Mouse (Mus musculus) regulatory T cell (primary cell): Measurements from ENCODE around the gene Ptprq.

Experiments used
- in situ Hi-C: fragments of 300-600 bp; cut with MboI, MseI; formaldehyde crosslinking; loops from one replicate; pipeline ENCODE4 v1.15.1; 2025; ENCODE audit warnings: high pct_unique_total_duplicates

Ptprq gene

GRCm38 (mm10) chr10:107719806-107720205 is at the start of gene Ptprq:
Gene Ptprq (minus strand): TSS chr10:107720051.
- in situ Hi-C loops = no loop called here

DNA sequence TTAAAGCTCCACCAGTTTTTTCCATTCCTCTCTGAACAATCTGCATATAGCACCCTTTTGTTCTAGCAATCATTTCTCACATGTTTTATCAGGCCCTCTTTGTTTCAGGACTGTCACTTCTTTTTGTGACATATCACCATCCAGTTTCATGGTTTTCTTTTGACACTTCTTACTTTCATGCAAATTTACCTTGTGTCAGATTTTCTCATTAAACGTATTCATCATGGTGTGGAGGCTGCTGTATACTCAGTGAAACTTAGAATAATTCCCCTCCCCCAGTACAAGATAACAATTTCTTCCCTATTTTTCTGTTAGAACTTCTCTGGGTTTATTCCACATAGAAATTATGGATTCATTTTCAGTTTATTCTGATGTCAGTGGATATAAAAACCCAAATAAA is 39.8 kb upstream of the Ptprq start:
- in situ Hi-C loops = no loop called here

DNA sequence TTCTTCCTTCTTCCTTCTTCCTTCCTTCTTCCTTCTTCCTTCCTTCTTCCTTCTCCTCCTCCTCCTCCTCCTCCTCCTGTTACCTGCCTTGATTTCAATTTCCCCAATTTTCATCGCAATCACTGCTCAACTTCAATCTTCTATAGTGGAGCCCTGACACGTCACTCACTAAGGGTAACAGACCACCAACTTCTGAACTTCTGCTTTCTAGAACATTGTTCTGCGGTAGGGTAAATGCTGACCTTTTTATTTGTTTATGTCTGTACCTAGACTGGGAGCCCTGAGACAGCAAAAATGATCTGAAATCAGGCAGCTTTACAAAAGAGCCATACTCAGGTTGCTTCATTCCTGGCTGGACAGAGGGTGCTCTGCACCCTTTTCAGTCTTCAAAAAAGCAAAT is 33.6 kb upstream of the Ptprq start:
- in situ Hi-C loops = no loop called here

DNA sequence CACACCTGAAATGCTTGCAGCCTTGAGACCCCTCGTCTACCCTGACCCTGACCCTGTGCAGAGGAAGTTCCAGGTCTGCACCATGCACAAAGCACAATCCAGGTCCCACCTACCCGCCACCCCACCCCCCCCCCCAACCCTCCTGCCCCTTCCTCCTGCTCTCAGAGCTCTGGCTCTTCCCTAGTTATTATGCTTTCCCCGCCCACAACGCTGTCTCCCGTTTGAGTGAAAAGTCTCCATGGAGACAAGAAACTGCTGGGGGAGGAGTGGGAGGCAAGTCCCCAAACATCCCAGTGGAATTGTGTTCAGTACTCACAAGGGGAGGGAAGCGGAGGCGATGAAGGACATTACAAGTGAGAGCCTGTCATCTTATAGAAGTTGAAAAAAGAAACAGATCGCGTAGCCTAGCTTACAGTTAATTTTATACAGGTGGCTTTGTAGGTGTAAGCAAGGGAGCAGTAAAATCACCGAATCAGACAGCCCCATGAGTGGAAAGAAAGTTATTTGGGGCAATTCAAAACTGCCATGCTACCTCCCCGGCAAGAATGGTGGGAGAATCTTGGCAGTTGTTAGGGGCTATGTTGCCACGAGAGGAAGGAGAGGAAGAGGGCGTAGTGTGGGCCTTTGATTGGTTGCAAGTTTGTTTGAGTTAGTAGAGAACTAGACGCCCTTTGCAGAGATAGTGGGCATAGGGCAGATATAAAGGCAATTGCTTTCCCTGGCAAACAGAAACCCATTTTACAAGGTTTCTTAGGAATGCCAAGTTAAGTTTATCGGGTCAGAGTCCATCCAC is 32.7 kb upstream of the Ptprq start:
- in situ Hi-C loops = no loop called here

DNA sequence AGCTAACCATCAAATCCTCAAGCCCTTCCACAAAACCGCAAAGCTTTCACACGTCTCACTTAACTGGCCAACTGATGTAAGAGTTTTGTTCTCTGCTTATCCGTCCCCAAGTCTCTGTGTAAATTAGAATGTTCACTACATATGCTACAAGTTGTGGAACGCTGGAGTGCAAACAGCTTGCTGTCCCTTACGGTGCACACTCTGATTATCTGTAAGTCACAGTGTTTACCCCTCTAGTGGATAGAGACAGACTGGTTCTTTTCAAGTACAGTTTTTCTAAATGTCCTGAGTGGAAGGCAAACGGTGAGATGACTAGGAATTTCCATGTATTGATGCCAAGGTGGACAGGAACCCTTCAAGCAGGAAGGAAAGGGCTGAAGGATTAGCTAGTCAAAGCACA is 32.1 kb upstream of the Ptprq start:
- in situ Hi-C loops = no loop called here

- in situ Hi-C loops = no loop called here
Measured at GRCm38 (mm10) chr10:107747566-107747965, 27.7 kb upstream of the Ptprq start.

- in situ Hi-C loops = no loop called here
Measured at GRCm38 (mm10) chr10:107746717-107747116, 26.9 kb upstream of the Ptprq start.

GRCm38 (mm10) chr10:107739815-107740214 is 20.0 kb upstream of the Ptprq start:
- in situ Hi-C loops = no loop called here

DNA sequence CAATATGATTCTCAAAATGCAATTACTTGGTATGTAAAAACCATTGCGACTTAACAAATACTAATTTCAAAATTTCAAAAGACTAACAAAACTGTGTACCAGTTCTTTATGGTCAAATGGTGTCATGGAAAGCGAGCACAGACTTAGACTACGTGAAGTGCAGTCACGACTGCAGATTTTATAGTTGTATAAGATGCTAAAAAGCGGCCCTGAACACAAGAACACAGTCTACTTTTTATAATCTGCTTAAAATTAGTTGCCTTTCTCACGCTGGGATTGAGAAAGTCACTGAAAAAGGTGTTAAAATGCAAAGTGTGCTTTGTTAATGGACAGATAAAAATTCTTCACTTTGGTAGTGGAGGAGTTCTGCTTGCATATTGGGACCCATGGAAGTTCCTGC is 17.9 kb upstream of the Ptprq start:
- in situ Hi-C loops = no loop called here

DNA sequence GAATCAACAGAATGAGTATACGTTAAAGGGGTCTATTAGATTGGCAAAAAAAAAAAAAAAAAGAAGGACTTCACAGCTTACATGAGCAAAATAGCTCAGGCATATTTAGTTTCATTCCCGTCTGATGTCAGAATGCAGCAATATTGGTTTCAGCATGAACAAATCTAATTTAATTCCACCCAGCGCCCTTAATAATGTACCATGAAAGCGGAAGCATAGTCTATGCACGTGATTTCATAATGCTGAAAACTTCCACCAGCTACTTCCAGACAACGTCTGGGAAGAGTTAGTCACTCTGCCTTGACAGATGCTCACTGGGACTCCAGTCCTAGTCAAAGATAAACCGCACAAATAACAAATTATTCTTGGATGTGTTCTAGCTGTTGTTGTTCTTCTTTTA is 15.6 kb upstream of the Ptprq start:
- in situ Hi-C loops = no loop called here

DNA sequence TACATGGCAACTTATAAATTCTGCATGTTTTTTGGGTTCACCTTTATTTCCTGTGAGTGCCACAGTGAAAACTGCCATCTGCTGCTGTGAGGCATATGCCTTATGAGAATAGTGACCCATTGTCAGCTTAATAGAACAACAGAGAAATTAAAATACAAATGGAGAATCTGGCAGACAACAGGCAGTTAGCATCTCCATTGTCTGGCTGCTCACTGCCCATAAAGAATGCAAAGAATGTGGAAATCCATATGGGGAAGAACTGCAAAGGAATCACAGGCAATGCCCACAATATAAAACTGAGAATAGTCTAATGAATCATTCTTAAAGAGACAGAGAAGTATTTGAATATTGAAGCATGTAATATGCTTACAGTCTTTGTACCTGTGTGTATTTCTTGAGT is 14.5 kb upstream of the Ptprq start:
- in situ Hi-C loops = no loop called here

DNA sequence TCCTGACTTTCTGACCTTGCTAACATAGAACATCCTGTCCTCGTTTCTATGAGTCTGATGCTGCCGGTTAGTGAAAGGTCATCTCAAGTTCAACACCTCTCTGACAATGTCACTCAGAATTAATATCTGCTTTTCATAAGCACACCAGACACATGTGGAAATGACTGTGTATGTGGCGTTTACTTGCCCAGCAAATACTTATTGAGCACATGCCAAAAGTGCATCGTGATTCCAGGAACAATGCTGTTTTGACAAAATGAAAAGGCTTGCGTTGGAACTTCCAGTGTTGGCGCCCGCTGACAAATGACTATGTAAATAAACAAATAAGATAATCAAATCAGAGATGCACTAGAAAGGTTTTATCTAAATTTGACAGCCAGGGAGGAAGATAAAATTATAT is 5.8 kb upstream of the Ptprq start:
- in situ Hi-C loops = no loop called here

DNA sequence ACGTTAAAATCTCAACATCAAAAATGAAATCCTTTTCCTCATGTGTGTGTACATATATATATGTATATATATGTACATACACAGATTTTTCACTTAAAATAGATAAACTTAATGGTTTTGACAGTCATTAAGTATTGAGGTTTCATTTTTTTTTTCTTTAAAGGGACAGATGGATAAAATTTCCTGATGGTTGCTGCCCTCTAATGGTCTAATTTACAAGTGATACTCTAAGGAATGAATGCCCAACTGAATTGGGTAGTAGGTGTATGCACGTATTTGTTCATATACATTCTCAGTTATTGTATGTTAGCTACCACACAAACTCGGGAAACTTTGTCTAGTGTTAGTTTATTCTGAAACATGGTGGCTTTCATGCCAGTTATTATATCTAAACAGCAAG is 15.4 kb downstream of the Ptprq start:
- in situ Hi-C loops = no loop called here

- in situ Hi-C loops = no loop called here
Measured at GRCm38 (mm10) chr10:107700944-107701343, 18.9 kb downstream of the Ptprq start.

DNA sequence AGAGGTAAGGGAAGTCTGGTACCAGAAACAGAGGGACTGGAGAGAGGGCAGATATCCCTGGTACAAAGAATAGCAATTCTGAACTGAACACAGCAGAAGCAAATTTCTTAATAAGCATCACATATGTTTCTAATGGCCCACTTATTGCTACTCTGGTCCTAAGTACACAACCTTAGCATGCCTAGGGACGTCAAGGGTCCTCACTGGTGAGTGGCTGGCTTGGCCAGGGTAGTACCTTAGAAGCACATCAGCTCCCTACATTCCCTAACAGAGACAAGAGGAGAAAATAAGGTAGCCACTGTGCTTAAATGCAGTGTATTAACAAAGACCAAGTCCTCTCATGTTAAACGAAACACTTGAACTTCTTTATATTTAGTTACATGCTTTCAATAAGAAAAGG is 21.1 kb downstream of the Ptprq start:
- in situ Hi-C loops = no loop called here

GRCm38 (mm10) chr10:107697177-107697576 is 22.7 kb downstream of the Ptprq start:
- in situ Hi-C loops = no loop called here

DNA sequence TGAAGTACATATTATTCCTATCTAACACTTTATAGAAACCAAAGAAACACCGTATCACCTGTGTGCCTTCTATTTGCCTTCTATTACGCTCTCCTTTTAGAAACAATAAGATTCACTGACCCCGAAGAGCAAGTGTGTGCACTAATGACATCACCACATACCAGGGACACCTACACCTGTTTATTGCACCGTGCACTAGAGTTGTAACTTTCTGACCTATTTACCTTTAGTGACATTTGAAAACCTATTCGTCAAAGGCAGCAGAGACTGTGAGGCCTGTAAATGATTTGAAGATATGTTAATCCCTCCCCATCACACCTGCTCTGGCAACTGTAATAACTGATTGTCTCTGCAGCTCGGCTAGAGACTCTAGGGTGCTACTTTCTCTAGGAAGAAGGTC is 32.5 kb downstream of the Ptprq start:
- in situ Hi-C loops = no loop called here

DNA sequence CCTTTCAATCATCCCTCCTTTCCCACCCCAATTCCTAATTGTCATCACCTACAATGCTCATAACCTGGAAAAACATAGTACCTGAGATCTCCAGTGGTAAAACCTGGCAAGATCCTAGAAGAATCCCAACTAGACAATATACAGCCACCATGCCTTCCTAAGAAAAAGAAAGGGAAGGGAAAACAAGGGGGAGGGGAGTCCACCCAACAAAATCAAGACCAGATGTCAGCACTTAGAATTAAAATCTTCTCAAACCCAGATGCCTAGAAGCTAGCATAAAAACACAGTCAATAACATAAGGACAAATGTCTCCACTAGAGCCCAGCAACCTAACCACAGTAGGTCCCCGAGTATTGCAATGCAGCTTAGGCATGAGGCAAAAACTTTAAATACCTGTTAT is 43.9 kb downstream of the Ptprq start:
- in situ Hi-C loops = no loop called here

DNA sequence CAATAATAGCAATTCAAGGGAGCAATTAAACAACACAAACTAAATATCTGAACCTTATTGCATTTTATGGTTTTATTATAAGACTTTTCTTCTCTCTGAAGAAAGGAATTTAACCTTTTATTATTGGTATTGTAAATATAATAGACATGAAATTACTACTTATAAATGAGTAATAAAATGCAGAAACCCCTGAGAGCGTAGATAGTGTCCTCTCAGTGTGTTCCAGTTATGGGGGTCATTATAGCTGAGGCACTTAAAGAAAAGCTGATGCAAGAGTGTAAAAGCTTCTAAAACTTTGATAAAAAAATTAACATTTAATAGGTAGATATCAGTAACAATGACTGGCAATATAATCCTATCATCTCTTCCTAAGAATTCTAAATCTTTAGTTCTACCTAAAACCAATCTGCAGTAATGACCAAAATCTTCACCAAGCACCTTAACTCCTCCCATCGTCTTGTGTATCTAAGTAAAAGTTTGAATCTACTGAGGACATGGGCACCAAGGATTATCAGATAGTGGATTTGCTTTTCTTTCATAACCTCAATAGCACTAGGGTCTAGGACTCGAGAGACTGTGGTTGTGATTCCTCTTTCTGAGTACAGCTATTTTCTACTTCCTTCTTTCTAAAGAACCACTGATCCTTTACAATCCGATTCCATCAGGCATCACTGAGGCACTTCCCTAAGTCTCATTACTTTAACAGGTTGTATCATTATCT is 51.3 kb downstream of the Ptprq start:
- in situ Hi-C loops = no loop called here

DNA sequence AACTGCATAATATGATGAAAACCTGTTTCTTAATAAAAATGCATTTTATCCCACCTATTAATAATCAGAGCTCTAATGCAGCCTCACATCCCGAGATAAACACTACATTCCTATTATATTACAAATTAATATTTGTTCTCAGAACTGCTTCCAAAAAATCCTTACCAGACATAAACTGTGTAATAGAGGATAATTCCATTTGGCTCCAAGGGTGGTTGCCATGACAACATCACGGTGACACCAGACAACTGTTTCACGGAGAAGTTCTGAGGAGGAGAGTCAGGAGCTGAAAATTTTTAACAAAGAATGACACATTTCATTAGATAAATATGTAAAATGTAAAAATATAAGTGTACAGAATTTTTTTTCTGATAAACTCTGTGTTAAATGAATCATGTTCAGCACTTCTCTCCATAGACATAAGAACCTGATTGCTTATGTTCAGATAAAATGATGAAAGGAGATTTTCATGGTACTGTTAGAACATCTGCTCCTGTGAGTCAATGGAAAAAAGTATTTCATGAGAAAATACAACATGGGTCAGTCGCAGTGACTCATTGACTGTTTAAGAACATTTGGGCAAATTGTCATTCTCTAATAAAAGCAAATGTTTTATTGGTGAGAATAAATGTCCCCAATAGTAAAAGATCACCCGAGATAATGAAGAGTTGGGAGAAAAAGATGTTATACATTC is 57.3 kb downstream of the Ptprq start:
- in situ Hi-C loops = no loop called here

- in situ Hi-C loops = no loop called here
Measured at GRCm38 (mm10) chr10:107661970-107662369, 57.9 kb downstream of the Ptprq start.

DNA sequence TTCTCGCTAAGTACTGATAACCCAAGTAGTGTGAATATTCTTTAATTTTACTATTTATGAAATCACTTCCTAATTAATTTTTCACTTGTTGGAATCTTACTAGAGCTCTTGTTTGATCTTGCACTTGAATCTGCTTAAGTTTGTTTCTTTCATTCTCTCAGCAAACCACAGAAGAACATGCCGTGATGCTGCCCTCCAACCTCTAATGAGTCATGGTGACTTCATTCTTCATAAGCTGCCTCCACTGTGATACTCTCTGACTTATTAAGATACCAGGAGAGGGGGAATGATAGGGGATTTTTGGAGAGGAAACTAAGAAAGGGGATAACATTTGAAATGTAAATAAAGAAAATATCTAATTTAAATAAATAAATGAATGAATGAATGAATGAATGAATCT is 60.7 kb downstream of the Ptprq start:
- in situ Hi-C loops = no loop called here

DNA sequence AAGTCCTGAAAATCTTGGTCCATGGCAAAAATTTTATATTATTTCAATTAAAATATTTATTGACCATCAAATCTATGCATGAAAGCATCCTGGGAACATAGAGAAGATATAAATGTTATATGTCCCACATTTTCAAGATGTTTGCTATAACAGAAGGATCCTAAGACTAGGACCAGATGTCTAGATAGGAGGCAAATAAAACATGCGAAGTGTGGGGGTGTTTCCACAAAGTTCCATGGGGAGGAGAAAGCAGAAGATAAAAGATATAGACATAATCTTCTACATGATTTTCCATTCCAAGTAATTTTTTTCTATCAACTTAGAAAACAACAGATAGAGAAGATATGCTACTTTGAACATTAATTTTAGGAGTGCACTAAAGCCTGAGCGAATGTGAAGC is 70.2 kb downstream of the Ptprq start:
- in situ Hi-C loops = no loop called here
